Mouse (Mus musculus): ENCODE data around the gene Lrrc29.

DNA sequence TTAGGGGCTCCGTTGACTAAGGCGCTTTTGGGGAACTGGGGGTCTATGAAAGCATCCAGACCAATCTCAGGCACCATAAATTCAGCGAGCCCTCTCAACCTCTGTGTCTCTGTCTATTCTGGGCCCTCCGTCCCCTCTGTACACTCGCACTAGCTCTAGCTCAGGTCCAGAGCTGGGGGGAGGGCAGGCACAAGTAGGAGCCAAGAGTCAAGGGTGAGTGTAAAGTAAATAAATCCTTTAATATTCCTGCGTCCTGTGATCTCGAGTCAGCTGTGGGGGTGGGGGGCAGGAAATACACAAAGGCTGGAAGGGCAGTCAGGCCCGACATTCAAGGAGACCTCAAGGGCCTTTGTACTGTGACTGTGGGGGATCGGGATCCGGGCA is 57.0 kb downstream of the Lrrc29 start:
- no peak for TF ChIP-seq CTCF (IDR thresholded peaks at IDR 0.05; ENCODE audit: borderline replicate concordance, insufficient read depth, low read length)
- no peak for TF ChIP-seq POLR2A (IDR thresholded peaks at IDR 0.05; ENCODE audit: low read depth, low read length)

Data from embryonic fibroblast, embryonic 13.5 days (primary cell).